Mouse (Mus musculus): ENCODE measurements at regions not wholly inside any gene's neighbourhood (a gene's known extent, or its start where the extent isn't known, plus 50 kb on each side); places are given as distances from the start of the nearest gene placed in this dataset.

DNA sequence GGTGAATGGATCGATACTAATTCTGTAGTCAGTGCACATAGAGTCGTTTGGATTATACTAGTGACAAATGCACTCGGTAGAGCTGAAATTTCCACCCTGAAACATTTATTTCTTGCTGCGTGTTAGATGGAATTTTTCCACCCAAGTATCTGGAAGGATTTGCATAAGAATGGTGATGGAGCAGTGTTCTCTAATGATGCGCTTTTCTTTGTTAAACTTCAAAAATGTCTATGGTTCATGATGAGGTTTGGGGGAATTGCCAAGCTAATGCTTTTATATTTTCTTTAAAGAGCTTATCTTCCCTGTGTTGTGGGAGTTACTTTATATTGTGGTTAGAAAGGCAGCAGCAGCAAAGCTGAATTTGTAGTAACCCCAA is 125.9 kb downstream of the Tmem38b start:
- H3K4me1 ChIP-seq (ENCODE audit: control insufficient read depth, insufficient read depth, low read length): peaks cover 2% of the 10 kb centered on the region
- TF ChIP-seq POLR2A (IDR thresholded peaks at IDR 0.05; ENCODE audit: low read depth, low read length) (no peak), CTCF (IDR thresholded peaks at IDR 0.05; ENCODE audit: borderline replicate concordance, insufficient read depth, low read length) (no peak)
- H3K4me3 ChIP-seq (ENCODE audit: insufficient read depth, low read length): no peak overlapping the region
- H3K27ac ChIP-seq (ENCODE audit: insufficient read depth, low read length): peak overlapping the region; percentile 50; the same call in 1 of the 2 replicates

DNA sequence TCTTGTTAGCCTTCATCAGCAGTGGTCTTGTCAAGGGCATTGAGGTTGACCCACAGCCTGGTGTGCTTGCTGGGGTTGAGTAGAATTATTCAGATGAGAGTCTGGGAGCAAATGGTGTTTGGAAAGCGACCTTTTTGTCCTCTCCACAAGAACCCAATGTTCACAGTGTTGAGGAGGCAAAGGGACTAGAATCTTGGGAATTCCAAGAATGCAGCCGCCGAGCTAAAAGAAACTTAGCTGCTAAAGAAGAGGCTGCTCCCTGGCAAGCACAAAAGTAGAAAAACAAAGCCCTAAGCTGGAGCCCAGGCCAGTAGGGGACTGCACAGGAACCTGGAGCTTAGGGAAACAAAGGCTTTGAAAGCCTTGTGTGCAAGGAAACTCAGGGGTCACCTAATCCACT is 126.4 kb downstream of the Tmem38b start:
- H3K4me3 ChIP-seq (ENCODE audit: insufficient read depth, low read length): no peak overlapping the region
- H3K4me1 ChIP-seq (ENCODE audit: control insufficient read depth, insufficient read depth, low read length): peaks cover 2% of the 10 kb centered on the region
- TF ChIP-seq POLR2A (IDR thresholded peaks at IDR 0.05; ENCODE audit: low read depth, low read length) (no peak), CTCF (IDR thresholded peaks at IDR 0.05; ENCODE audit: borderline replicate concordance, insufficient read depth, low read length) (no peak)
- peak overlapping the region; percentile 78 for H3K27ac ChIP-seq (ENCODE audit: insufficient read depth, low read length)

DNA sequence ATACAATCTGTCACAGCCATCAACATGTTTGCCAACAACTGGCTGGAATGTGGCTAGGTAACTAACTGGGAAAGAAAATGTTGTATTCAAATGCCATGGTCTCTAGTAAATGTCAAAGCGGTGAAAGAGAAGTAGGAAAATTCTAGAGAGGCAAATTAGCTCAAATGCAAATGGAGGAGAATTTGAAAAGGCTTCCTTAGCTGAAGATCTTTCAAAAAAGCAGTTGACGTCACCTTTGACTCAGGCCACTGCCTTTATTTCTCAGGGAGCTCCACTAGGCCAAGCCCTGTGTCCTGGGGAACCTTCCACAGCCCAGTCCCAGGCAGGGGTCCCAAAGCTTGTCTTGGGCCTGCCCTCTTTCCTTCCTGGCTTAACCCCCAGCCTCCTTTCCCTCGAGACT is 136.6 kb downstream of the Tmem38b start:
- no peak for TF ChIP-seq CTCF (IDR thresholded peaks at IDR 0.05; ENCODE audit: borderline replicate concordance, insufficient read depth, low read length)
- TF ChIP-seq POLR2A (IDR thresholded peaks at IDR 0.05; ENCODE audit: low read depth, low read length): no peak
- Histone ChIP-seq H3K27ac (ENCODE audit: insufficient read depth, low read length) (no peak overlapping the region), H3K4me3 (ENCODE audit: insufficient read depth, low read length) (no peak overlapping the region), H3K4me1 (ENCODE audit: control insufficient read depth, insufficient read depth, low read length) (no peaks in the 10 kb centered on the region)

DNA sequence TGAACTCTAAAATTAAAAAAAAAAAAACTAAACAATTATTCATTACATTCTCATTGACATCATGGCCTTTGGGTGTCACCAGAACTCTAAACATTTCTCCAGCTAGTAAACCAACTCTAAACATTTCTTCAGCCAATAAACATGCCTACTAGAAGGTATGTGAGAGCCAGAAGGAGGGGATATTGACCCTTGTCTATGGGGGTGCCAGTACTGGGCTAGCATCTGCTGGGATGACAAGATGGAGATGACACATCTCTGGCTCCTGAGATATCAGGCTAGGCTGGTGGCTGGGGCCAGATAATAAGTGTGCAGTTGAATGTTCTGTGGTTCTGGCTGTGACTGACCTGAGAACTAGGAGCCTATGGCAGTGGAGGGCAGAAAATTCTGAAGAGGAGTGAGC is 144.6 kb downstream of the Tmem38b start:
- Histone ChIP-seq H3K4me3 (ENCODE audit: insufficient read depth, low read length) (no peak overlapping the region), H3K4me1 (ENCODE audit: control insufficient read depth, insufficient read depth, low read length) (no peaks in the 10 kb centered on the region), H3K27ac (ENCODE audit: insufficient read depth, low read length) (no peak overlapping the region)
- no peak for TF ChIP-seq CTCF (IDR thresholded peaks at IDR 0.05; ENCODE audit: borderline replicate concordance, insufficient read depth, low read length)
- no peak for TF ChIP-seq POLR2A (IDR thresholded peaks at IDR 0.05; ENCODE audit: low read depth, low read length)

DNA sequence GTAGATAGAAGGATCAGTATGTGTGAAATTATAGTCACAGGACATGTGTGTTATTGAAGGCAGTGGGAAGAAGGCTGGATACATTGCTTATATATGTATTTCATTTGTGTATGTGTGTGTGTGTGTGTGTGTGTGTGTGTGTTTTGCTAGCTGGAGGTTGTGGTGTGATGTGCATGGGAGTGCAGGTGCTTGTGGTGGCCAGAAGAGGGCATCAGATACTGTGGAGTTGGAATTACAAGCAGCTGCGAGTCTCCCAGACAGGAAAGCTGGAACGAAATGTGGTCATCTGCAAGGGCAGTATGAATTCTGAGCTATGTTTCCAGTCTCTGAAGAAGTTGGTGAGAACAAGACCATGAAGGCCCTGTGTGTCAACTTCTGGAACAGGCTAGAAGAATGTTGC is 145.1 kb downstream of the Tmem38b start:
- Histone ChIP-seq H3K4me3 (ENCODE audit: insufficient read depth, low read length) (no peak overlapping the region), H3K27ac (ENCODE audit: insufficient read depth, low read length) (no peak overlapping the region), H3K4me1 (ENCODE audit: control insufficient read depth, insufficient read depth, low read length) (no peaks in the 10 kb centered on the region)
- TF ChIP-seq POLR2A (IDR thresholded peaks at IDR 0.05; ENCODE audit: low read depth, low read length) (no peak), CTCF (IDR thresholded peaks at IDR 0.05; ENCODE audit: borderline replicate concordance, insufficient read depth, low read length) (no peak)

DNA sequence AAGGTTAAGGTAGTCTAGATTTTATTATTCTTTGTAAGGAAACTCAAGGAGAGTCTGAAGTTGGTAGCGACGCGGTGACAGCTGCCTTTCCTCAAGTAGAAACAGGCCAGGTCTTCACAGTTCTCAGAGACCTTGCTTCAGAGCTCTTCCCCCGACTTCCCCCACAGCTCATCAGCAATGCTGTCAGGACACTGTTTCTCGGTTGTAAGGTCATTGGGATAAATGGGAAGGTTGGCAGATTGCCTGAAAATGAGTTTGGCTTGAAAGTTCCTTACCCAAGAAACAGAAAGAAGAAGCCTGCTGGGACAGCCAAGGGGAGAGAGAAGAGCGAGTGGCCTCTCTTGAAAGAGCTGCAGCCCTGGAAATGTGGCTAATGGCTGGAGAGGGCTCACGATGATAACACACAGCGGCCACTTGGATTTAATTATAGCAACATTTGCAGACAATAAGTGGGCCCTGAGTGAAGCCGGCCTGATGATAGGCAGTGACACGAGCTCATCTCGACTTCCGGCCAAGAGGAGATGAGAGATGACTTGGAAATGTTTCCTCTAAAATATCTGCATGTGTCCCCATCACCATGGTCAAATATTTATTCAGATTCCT is 150.3 kb downstream of the Tmem38b start:
- no peaks in the 10 kb centered on the region for H3K4me1 ChIP-seq (ENCODE audit: control insufficient read depth, insufficient read depth, low read length)
- H3K4me3 ChIP-seq (ENCODE audit: insufficient read depth, low read length): no peak overlapping the region
- no peak overlapping the region for H3K27ac ChIP-seq (ENCODE audit: insufficient read depth, low read length)
- TF ChIP-seq CTCF (IDR thresholded peaks at IDR 0.05; ENCODE audit: borderline replicate concordance, insufficient read depth, low read length) (no peak), POLR2A (IDR thresholded peaks at IDR 0.05; ENCODE audit: low read depth, low read length) (no peak)

DNA sequence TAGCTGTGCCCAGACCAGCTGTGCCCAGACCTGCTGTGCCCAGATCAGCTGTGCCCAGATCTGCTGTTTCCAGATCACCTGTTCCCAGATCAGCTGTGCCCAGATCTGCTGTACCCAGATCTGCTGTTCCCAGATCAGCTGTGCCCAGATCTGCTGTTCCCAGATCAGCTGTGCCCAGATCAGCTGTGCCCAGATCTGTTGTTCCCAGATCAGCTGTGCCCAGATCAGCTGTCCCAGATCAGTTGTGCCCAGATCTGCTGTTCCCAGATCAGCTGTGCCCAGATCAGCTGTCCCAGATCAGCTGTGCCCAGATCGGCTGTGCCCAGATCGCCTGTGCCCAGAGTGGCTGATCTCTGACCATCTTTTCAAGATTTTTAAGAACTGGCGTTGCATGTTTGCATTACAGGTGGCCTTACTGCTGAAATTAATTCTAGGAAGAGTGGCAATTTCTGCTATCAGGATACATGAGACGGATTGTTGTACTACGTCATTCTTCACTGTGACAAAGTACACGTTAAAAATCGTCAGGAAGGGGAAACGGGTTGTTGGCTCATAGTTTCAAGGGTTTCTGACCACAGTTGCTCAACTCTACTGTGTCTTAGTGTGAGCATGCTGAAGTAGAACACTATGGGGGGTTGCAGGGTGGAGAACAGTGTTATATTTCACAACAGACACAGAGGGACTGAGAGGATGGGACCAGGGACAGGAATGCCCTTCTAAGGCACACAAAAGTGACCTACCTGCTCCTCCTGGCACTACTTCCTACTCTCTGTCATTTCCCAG is 160.9 kb downstream of the Tmem38b start:
- no peak for TF ChIP-seq POLR2A (IDR thresholded peaks at IDR 0.05; ENCODE audit: low read depth, low read length)
- no peak for TF ChIP-seq CTCF (IDR thresholded peaks at IDR 0.05; ENCODE audit: borderline replicate concordance, insufficient read depth, low read length)
- Histone ChIP-seq H3K4me3 (ENCODE audit: insufficient read depth, low read length) (no peak overlapping the region), H3K27ac (ENCODE audit: insufficient read depth, low read length) (no peak overlapping the region), H3K4me1 (ENCODE audit: control insufficient read depth, insufficient read depth, low read length) (no peaks in the 10 kb centered on the region)

DNA sequence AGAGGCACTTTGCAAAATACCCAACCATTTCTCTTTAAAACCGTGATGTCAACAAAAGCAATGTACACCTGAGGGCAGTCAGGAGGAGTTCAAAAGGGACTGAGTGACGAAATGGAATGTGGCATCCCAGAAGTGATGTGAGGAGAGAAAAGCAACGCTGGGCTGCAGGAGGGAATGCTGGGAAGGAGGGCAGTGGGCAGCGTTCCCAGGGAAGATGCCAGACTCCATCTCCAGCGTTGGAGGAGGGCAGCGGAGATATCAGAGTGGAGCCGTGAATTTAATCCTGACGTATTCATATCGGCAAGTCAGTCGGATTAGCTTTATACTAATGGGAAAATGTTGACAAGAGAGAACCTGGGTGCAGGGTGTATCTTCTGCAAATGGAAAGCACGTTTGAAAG is 161.7 kb downstream of the Tmem38b start:
- Histone ChIP-seq H3K4me3 (ENCODE audit: insufficient read depth, low read length) (no peak overlapping the region), H3K27ac (ENCODE audit: insufficient read depth, low read length) (no peak overlapping the region), H3K4me1 (ENCODE audit: control insufficient read depth, insufficient read depth, low read length) (no peaks in the 10 kb centered on the region)
- TF ChIP-seq CTCF (IDR thresholded peaks at IDR 0.05; ENCODE audit: borderline replicate concordance, insufficient read depth, low read length) (no peak), POLR2A (IDR thresholded peaks at IDR 0.05; ENCODE audit: low read depth, low read length) (no peak)

DNA sequence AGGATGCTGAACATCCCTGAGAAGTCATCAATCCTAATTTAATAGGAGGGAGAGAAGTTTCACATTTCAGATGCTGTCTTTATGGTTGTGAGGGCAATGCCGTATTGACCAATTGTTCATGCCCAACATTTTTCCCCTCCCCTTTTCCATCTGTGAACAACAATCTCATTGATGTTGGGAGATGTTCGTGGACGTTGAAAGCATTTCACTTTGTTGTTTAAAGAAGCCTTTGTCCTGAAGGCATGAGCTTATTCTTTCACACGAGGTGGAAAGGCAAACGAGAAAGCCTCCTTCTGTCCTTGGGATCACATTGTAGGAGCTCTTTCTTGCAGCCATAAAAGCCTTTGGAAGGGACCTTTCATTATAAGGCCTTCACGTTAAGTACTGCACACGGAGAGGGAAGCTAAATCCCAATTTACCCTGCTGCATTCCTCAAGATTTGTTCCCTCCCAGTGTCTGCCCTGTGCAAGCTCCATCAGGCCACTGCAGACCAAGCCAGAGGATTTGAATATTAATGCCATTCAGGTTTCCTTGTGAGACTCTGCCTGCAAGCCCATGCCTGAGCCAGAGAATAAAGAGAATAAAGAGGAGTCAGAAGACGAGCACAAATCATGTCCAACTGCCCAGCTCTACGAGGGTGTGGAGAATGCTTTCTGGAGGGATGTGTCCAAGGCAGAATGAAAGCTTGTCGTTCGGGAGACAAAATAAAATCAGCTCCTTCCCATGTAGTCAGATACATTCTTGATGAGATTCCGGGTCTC is 195.4 kb downstream of the Tmem38b start:
- Histone ChIP-seq H3K27ac (ENCODE audit: insufficient read depth, low read length) (peak overlapping the region; percentile 49), H3K4me3 (ENCODE audit: insufficient read depth, low read length) (no peak overlapping the region)
- TF ChIP-seq CTCF (IDR thresholded peaks at IDR 0.05; ENCODE audit: borderline replicate concordance, insufficient read depth, low read length) (no peak), POLR2A (IDR thresholded peaks at IDR 0.05; ENCODE audit: low read depth, low read length) (no peak)

More for the DNA sequence above, 195.4 kb downstream of the Tmem38b start:
- peaks cover 8% of the 10 kb centered on the region for H3K4me1 ChIP-seq (ENCODE audit: control insufficient read depth, insufficient read depth, low read length)

All from embryonic fibroblast, embryonic 13.5 days (primary cell).